Mouse (Mus musculus) cortical plate, adult 2 months (tissue): ENCODE measurements around the gene Tomm40l. TPM values are rescaled to one million over a fixed set of nuclear protein-coding genes. Genes with fewer than 3 reads are reported as not detected.
A peak's percentile ranks its signal among the peaks of the same experiment; 100 is the strongest.

Experiments
- H3K27ac ChIP-seq: fragments of 200-500 bp; 2 replicates; pipeline ENCODE4 v1.5.1; 2012; ENCODE audit warnings: low read length, control low read depth, inconsistent platforms; ENCODE audit not compliant: insufficient read depth
- H3K4me1 ChIP-seq: fragments of 200-500 bp; 2 replicates; pipeline ENCODE4 v1.6.1; 2011; ENCODE audit warnings: low read length; ENCODE audit not compliant: control insufficient read depth, insufficient read depth
- H3K4me3 ChIP-seq: fragments of 200-500 bp; 2 replicates; pipeline ENCODE4 v1.5.1; 2011; ENCODE audit warnings: mild to moderate bottlenecking, low read length, control low read depth; ENCODE audit not compliant: insufficient read depth
- CTCF ChIP-seq: fragments of 200-500 bp; IDR thresholded peaks from 2 replicates; pipeline ENCODE4 v1.5.1; 2011; ENCODE audit warnings: mild to moderate bottlenecking, control low read depth, low read length; ENCODE audit not compliant: insufficient read depth; ENCODE audit errors: extremely low read depth
- POLR2A ChIP-seq: fragments of 200-500 bp; IDR thresholded peaks from 2 replicates; pipeline ENCODE4 v1.6.1; 2011; ENCODE audit warnings: mild to moderate bottlenecking, low read length, control low read depth; ENCODE audit not compliant: insufficient read depth; ENCODE audit errors: extremely low read depth
- polyA plus RNA-seq: library from polyadenylated mRNA; depleted of rRNA; stranded (reverse); fragments of >200 nt; gene quantifications from 2 replicates; pipeline ENCODE4 v1.2.3, GENCODE M21; 2012

Gene Tomm40l
- polyA plus RNA-seq, 1 experiment, result 82.2 TPM

GRCm38 (mm10) chr1:171251594-171252324 is 29.4 kb upstream of the Tomm40l start:
- H3K27ac ChIP-seq, result no peak overlapping the region
- peak overlapping the region; percentile 0 for H3K4me3 ChIP-seq
- H3K4me1 ChIP-seq, result no peaks in the 10 kb centered on the region
- TF ChIP-seq CTCF (no peak), POLR2A (no peak)

- no peaks in the 10 kb centered on the region; the same call in 1 of the 2 replicates for H3K4me1 ChIP-seq
- TF ChIP-seq POLR2A (no peak), CTCF (no peak)
- peak within 1 kb of the TSS; percentile 37; the same call in 1 of the 2 replicates for H3K27ac ChIP-seq
- peak within 1 kb of the TSS; percentile 0 for H3K4me3 ChIP-seq
These were observed 28.6 kb upstream of the Tomm40l start, which contains the start of gene Ndufs2 for GRCm38 (mm10) chr1:171250680-171251593. Gene Ndufs2 (minus strand): TSS chr1:171251388.

- Histone ChIP-seq H3K27ac (peak within 1 kb of the TSS; percentile 91; the same call in 1 of the 2 replicates), H3K4me1 (peaks cover under 1% of the 10 kb centered on the region; the same call in 1 of the 2 replicates), H3K4me3 (peak within 1 kb of the TSS; percentile 0; the same call in 1 of the 2 replicates)
- TF ChIP-seq POLR2A (peak; percentile 41; the same call in 1 of the 2 replicates), CTCF (no peak)
These were observed 27.7 kb upstream of the Tomm40l start, which contains the start of gene Adamts4 for GRCm38 (mm10) chr1:171249913-171250600. Gene Adamts4 (plus strand): TSS chr1:171250421.

- Histone ChIP-seq H3K4me1 (peaks cover 2% of the 10 kb centered on the region; the same call in 1 of the 2 replicates), H3K27ac (peak overlapping the region; percentile 91)
- TF ChIP-seq CTCF, result no peak
- no peak for TF ChIP-seq POLR2A
These were observed 26.3 kb upstream of the Tomm40l start for GRCm38 (mm10) chr1:171248386-171249226.

GRCm38 (mm10) chr1:171247916-171248315 is 25.6 kb upstream of the Tomm40l start:
- TF ChIP-seq POLR2A, result no peak
- TF ChIP-seq CTCF, result no peak
- H3K4me3 ChIP-seq, result no peak overlapping the region; the same call in 1 of the 2 replicates
- peak overlapping the region; percentile 74 for H3K27ac ChIP-seq
- peaks cover 2% of the 10 kb centered on the region; the same call in 1 of the 2 replicates for H3K4me1 ChIP-seq

More at GRCm38 (mm10) chr1:171248386-171249226, 26.3 kb upstream of the Tomm40l start:
- H3K4me3 ChIP-seq, result no peak overlapping the region

GRCm38 (mm10) chr1:171247453-171247841 is 25.1 kb upstream of the Tomm40l start:
- TF ChIP-seq CTCF (no peak), POLR2A (no peak)
- peak overlapping the region; percentile 74 for H3K27ac ChIP-seq
- H3K4me1 ChIP-seq, result peaks cover 2% of the 10 kb centered on the region; the same call in 1 of the 2 replicates
- H3K4me3 ChIP-seq, result peak overlapping the region; percentile 68

- peak overlapping the region; percentile 79 for H3K27ac ChIP-seq
- TF ChIP-seq CTCF (peak; percentile 71), POLR2A (peak; percentile 82; the same call in 1 of the 2 replicates)
- peaks cover 2% of the 10 kb centered on the region; the same call in 1 of the 2 replicates for H3K4me1 ChIP-seq
- H3K4me3 ChIP-seq, result peak overlapping the region; percentile 68
These were observed 24.6 kb upstream of the Tomm40l start for GRCm38 (mm10) chr1:171246709-171247452.
